Mouse (Mus musculus) E14TG2a.4 (cell line): ENCODE results near the gene Mog.

Experiments used
- H3K27me3 ChIP-seq: 2 replicates; pipeline ENCODE4 v1.6.1; 2014; ENCODE audit warnings: low read length, control low read depth; ENCODE audit not compliant: insufficient read depth
- H3K36me3 ChIP-seq: 2 replicates; pipeline ENCODE4 v1.6.1; 2014; ENCODE audit warnings: low read length, control low read depth; ENCODE audit not compliant: insufficient read depth
- H3K4me1 ChIP-seq: replicated peaks from 2 replicates; pipeline ENCODE4 v1.6.1; 2014; ENCODE audit warnings: low read depth, low read length, control low read depth
- H3K4me3 ChIP-seq: replicated peaks from 2 replicates; pipeline ENCODE4 v1.5.1; 2014; ENCODE audit warnings: mild to moderate bottlenecking, low read length
- H3K9me3 ChIP-seq: 2 replicates; pipeline ENCODE4 v1.6.1; 2014; ENCODE audit warnings: low read length, control low read depth
- CTCF ChIP-seq: conservative IDR thresholded peaks from 2 replicates; pipeline ENCODE4 v1.5.1; 2014; ENCODE audit warnings: low read length
- NANOG ChIP-seq: IDR thresholded peaks from 2 replicates; pipeline ENCODE4 v1.6.1; 2014; ENCODE audit warnings: borderline replicate concordance, low read length, mixed read lengths
- POU5F1 ChIP-seq: IDR thresholded peaks from 2 replicates; pipeline ENCODE4 v1.6.1; 2014; ENCODE audit warnings: low read length, borderline replicate concordance

The Mog gene

GRCm38 (mm10) chr17:37062101-37062641 lies 39.0 kb upstream of the Mog start:
- Histone ChIP-seq H3K4me1 (peaks cover 53% of the 10 kb centered on the region), H3K27me3 (no peaks in the 10 kb centered on the region), H3K4me3 (no peak overlapping the region), H3K9me3 (no peaks in the 10 kb centered on the region), H3K36me3 (peaks cover 100% of the 10 kb centered on the region)
- TF ChIP-seq NANOG = no peak
- TF ChIP-seq CTCF = no peak
- TF ChIP-seq POU5F1 = no peak

GRCm38 (mm10) chr17:37061435-37061834 lies 38.2 kb upstream of the Mog start:
- Histone ChIP-seq H3K4me1 (peaks cover 53% of the 10 kb centered on the region), H3K4me3 (no peak overlapping the region), H3K27me3 (no peaks in the 10 kb centered on the region), H3K9me3 (no peaks in the 10 kb centered on the region), H3K36me3 (peaks cover 100% of the 10 kb centered on the region)
- no peak for TF ChIP-seq CTCF
- TF ChIP-seq NANOG = no peak
- no peak for TF ChIP-seq POU5F1

GRCm38 (mm10) chr17:37056957-37057356 lies 33.8 kb upstream of the Mog start:
- TF ChIP-seq CTCF (no peak), NANOG (no peak), POU5F1 (no peak)
- H3K36me3 ChIP-seq = peaks cover 100% of the 10 kb centered on the region
- H3K27me3 ChIP-seq = no peaks in the 10 kb centered on the region
- H3K9me3 ChIP-seq = no peaks in the 10 kb centered on the region
- peaks cover 60% of the 10 kb centered on the region for H3K4me1 ChIP-seq
- H3K4me3 ChIP-seq = no peak overlapping the region

GRCm38 (mm10) chr17:37051745-37052144 lies 28.5 kb upstream of the Mog start:
- H3K27me3 ChIP-seq = 0 out of 2 replicates have a peak, but pooled peaks cover 2% of the 10 kb centered on the region
- no peak for TF ChIP-seq POU5F1
- TF ChIP-seq CTCF = no peak
- no peak for TF ChIP-seq NANOG
- peaks cover 92% of the 10 kb centered on the region for H3K4me1 ChIP-seq
- H3K36me3 ChIP-seq = peaks cover 83% of the 10 kb centered on the region
- H3K9me3 ChIP-seq = no peaks in the 10 kb centered on the region
- 0 out of 2 replicates have a peak overlapping the region, but pooled peaks have one; percentile 80 for H3K4me3 ChIP-seq

- TF ChIP-seq POU5F1 = no peak
- TF ChIP-seq CTCF = no peak
- no peak for TF ChIP-seq NANOG
- Histone ChIP-seq H3K27me3 (0 out of 2 replicates have a peak, but pooled peaks cover 2% of the 10 kb centered on the region), H3K36me3 (peaks cover 74% of the 10 kb centered on the region)
Observed at GRCm38 (mm10) chr17:37050876-37051275, 27.7 kb upstream of the Mog start.

DNA sequence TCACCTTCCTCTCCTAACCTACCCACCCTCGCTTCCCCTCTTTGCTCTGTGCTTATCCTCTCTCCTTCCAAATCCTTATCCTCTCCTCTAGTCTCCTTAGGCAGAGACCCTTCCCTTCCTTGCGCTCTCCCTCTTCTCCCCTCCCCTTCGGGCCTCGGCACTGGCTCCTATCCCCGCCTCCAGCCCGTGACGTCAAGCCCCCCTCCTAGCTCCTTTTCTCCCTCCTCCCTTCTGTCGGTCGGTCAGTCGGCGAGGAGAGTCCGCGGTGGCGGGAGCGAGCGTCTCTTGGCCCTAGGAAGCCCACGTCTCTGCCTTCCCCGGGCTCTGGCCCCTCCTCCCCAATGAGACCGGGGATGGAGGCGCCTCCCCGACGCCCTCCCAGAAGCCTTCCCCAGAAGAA lies 27.2 kb upstream of the Mog start:
- no peak for TF ChIP-seq CTCF
- no peak for TF ChIP-seq POU5F1
- no peak for TF ChIP-seq NANOG
- peaks cover 81% of the 10 kb centered on the region for H3K4me1 ChIP-seq
- peaks cover 69% of the 10 kb centered on the region for H3K36me3 ChIP-seq
- H3K27me3 ChIP-seq = 0 out of 2 replicates have a peak, but pooled peaks cover 2% of the 10 kb centered on the region
- H3K4me3 ChIP-seq = peak overlapping the region; percentile 80
- no peaks in the 10 kb centered on the region for H3K9me3 ChIP-seq

More at GRCm38 (mm10) chr17:37050876-37051275, 27.7 kb upstream of the Mog start:
- Histone ChIP-seq H3K4me1 (peaks cover 85% of the 10 kb centered on the region), H3K4me3 (peak overlapping the region; percentile 80), H3K9me3 (no peaks in the 10 kb centered on the region)

- TF ChIP-seq POU5F1 (no peak), NANOG (no peak), CTCF (peak; percentile 43)
- Histone ChIP-seq H3K4me3 (peak overlapping the region; percentile 80), H3K27me3 (0 out of 2 replicates have a peak, but pooled peaks cover 2% of the 10 kb centered on the region), H3K9me3 (no peaks in the 10 kb centered on the region), H3K36me3 (peaks cover 63% of the 10 kb centered on the region), H3K4me1 (peaks cover 81% of the 10 kb centered on the region)
Observed at GRCm38 (mm10) chr17:37049570-37050310, 26.5 kb upstream of the Mog start.

- Histone ChIP-seq H3K9me3 (no peaks in the 10 kb centered on the region), H3K36me3 (peaks cover 49% of the 10 kb centered on the region), H3K4me3 (peak overlapping the region; percentile 95), H3K4me1 (peaks cover 84% of the 10 kb centered on the region), H3K27me3 (0 out of 2 replicates have a peak, but pooled peaks cover 2% of the 10 kb centered on the region)
- TF ChIP-seq POU5F1 (no peak), CTCF (no peak), NANOG (no peak)
Observed at GRCm38 (mm10) chr17:37048383-37048782, 25.2 kb upstream of the Mog start.
